Mouse (Mus musculus) brain, embryonic 14.5 days (tissue): Measurements from ENCODE around the gene Fdx1.

Experiments used
- CTCF ChIP-seq: fragments of 200-500 bp; IDR thresholded peaks from 2 replicates; pipeline ENCODE4 v1.5.1; 2012; ENCODE audit warnings: inconsistent platforms, mild to moderate bottlenecking, moderate library complexity, borderline replicate concordance; ENCODE audit not compliant: insufficient read depth, insufficient read length; ENCODE audit errors: extremely low read depth
- POLR2A ChIP-seq: fragments of 200-500 bp; IDR thresholded peaks from 2 replicates; pipeline ENCODE4 v1.6.1; 2012; ENCODE audit warnings: mild to moderate bottlenecking, inconsistent platforms, borderline replicate concordance; ENCODE audit not compliant: poor library complexity, insufficient read depth, insufficient read length, severe bottlenecking; ENCODE audit errors: extremely low read depth

- TF ChIP-seq CTCF (no peak), POLR2A (no peak)
Measured at GRCm38 (mm10) chr9:52007341-52007740, 44.0 kb upstream of the Fdx1 start.
